Mouse (Mus musculus) brain, embryonic 14.5 days (tissue): ENCODE results near the gene Slc1a1.

ENCODE experiments used
- CTCF ChIP-seq: fragments of 200-500 bp; IDR thresholded peaks from 2 replicates; pipeline ENCODE4 v1.5.1; 2012; ENCODE audit warnings: inconsistent platforms, mild to moderate bottlenecking, moderate library complexity, borderline replicate concordance; ENCODE audit not compliant: insufficient read depth, insufficient read length; ENCODE audit errors: extremely low read depth
- POLR2A ChIP-seq: fragments of 200-500 bp; IDR thresholded peaks from 2 replicates; pipeline ENCODE4 v1.6.1; 2012; ENCODE audit warnings: mild to moderate bottlenecking, inconsistent platforms, borderline replicate concordance; ENCODE audit not compliant: poor library complexity, insufficient read depth, insufficient read length, severe bottlenecking; ENCODE audit errors: extremely low read depth

- TF ChIP-seq POLR2A (no peak), CTCF (no peak)
Measured at GRCm38 (mm10) chr19:28860246-28860645, 25.4 kb downstream of the Slc1a1 start.
